Mouse (Mus musculus): Measurements from ENCODE around the gene Siglece. TPM values are rescaled to one million over a fixed set of nuclear protein-coding genes. Genes with fewer than 3 reads are reported as not detected.

Siglece gene
- 8.8 and 9.1 TPM in 2 replicates for polyA plus RNA-seq (2012; ENCODE audit: low replicate concordance)

DNA sequence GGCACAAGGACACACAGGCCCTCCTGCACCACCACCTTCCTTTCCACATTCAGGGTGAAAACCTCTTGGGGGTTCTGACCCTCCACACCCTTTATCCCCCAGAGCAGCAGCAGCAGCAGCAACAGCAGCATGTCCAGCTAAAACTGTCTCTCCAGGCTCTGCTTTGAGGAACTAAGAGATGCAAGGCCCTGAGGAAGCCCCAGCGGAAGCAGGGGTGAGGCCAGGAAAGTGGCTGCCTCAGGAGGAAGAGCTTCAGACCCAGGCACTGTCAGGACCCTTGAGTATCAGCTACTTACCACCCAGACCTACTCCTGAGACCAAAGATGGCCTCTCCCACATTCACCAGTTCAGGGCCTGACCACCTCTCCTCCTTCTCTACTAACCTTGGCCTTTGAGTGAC lies at the start of gene Siglece:
Gene Siglece, minus strand, starts transcription at position 160 of the 400 bp plus-strand sequence.

DNA sequence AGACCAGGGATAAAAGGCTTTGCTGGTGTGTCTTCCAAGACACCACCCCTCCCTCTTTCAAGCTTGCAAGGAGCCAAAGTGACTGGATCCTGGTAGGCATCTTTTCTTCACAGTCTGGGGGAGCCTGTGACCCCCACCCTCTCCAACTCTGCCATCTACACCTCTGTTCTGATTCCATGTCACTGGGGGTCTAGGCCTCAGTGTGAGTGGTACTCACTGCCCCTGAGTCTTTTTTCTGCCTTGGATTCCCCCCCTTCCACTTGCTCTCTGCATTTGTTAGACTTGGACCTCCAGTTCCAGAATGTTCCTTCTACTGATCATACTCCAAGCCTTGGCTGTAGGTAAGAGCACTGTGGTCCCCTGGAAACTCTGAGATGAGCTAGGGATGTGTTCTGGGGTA lies 30.2 kb upstream of the Siglece start, which contains the start of gene Klk14:
Gene Klk14, plus strand, starts transcription at position 301 of the 400 bp plus-strand sequence.

DNA sequence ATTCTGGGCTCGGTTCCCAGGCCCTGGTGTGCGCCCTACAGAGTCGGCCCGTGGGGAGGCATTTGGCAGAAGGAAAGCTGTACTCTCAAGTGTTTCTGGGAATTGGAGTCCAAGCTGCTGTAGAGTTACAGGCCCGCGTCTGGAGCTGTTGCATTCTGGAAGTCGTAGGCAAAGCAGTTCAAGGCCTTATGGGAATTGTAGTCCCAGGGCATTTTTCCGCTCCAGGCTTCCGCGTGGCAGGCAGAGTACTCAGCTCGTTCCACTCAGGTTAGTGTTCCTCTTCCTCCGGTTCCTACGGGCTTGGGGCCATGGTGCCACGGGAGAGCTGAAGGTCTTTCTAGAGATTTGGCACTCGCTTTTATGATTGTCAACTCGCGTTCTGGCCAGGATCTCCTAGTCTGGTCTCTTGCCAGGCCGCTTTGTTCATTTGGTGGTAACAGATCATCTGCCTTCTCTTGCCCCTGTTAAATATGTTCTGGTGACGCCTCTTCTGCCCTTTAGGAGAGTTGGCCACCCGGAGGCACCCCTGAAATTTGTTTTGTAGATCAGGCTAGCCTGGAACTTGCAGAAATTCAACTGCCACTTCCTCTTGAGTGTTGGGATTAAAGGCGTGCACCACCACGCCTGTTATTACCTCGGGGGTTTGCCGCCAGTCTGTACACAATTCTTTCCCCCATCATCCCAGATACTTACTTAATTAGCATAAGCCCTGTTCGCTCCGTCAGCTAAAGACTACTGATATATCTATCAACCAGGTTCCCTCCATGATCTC lies 12.0 kb upstream of the Siglece start, which contains the start of gene Ctu1:
Gene Ctu1, plus strand, starts transcription at position 208 of the 772 bp plus-strand sequence.

DNA sequence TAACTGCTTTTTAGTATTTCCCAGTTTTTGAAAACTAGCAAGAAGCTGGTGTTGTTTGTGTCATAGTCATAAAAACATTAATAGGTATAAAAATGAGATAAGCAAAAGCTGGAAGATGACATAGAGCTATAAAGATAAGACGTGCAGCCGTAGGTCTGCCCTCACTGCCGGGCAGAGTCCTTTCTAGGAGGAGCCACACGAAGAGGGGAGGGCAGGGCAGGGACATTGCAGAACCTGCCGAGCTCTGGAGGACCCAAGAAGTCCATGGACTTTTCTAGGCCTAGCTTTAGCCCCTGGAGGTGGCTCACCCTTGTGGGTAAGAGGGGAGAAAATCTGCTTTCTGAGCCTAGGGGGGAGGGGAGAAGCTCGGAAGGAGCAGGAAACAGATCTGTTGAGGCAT lies 25.5 kb downstream of the Siglece start, which contains the start of gene Ceacam18:
Gene Ceacam18, plus strand, starts transcription at position 208 of the 400 bp plus-strand sequence.

DNA sequence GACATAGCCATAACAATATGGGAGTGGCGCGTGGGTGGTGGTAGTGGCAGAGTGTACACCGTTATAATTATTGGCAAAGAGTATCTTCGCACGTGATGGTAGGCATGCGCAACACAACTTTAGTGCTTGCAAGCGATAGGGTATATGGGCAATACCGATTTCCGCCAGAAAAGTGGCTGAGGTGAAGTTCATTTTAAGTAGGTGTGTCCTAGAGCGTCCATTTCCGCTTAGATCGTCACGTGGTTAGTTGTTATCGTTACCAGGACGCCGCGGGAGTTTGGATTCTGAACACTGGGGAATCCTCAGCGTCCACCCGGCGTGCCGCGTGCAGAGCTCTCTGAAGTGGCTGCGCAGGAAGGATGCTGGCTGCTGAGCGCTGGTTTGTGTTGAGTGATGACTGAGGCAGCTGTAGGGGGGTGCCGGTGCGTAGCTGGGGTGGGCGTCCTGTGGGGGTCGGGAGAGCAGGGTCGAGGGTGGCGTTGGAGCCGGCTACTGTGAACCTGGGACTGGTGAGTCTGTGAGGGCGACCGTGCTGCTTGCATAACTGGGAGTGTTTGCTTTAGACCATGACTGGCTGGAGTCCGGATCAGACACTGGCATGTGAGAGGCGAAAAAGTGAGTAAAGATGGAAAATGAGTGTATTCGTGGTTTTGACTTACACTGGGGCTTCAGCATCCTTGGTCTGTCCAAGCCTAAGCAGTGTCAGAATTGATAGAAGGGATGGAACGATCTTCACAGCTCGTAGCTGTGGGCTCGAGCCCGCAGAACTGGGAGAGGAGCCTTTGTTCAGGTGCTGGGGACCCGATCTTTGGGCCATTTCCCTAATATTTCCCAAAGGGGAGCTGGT lies 52.8 kb downstream of the Siglece start, which contains the start of gene Zfp819:
Gene Zfp819, plus strand, starts transcription at position 274 of the 847 bp plus-strand sequence.

Other genes with a start within 250 kb of the Siglece start
- gene Lim2, start 232.5 kb downstream of the Siglece start, polyA plus RNA-seq (2012; ENCODE audit: low replicate concordance) = 0.07 and 0.27 TPM in 2 replicates
- 14.5 and 30.8 TPM in 2 replicates for gene Nkg7, start 223.1 kb downstream of the Siglece start, polyA plus RNA-seq (2012; ENCODE audit: low replicate concordance)
- 0.22 and 0.27 TPM in 2 replicates for gene Cldnd2, start 219.4 kb downstream of the Siglece start, polyA plus RNA-seq (2012; ENCODE audit: low replicate concordance)
- 49.3 and 54.9 TPM in 2 replicates for gene Etfb, start 216.1 kb downstream of the Siglece start, polyA plus RNA-seq (2012; ENCODE audit: low replicate concordance)
- not detected in 2 replicates for gene Gm45233, start 216.0 kb downstream of the Siglece start, polyA plus RNA-seq (2012; ENCODE audit: low replicate concordance)
- gene Vsig10l, start 197.0 kb downstream of the Siglece start, polyA plus RNA-seq (2012; ENCODE audit: low replicate concordance) = 14.9 and 39.1 TPM in 2 replicates
- 0.04 and 0.28 TPM in 2 replicates for gene Iglon5, start 170.1 kb downstream of the Siglece start, polyA plus RNA-seq (2012; ENCODE audit: low replicate concordance)
- 0.07 TPM in 1 of 2 replicates, not detected in the other for gene 4931406B18Rik, start 154.2 kb downstream of the Siglece start, polyA plus RNA-seq (2012; ENCODE audit: low replicate concordance)
- gene Cd33, start 115.7 kb downstream of the Siglece start, polyA plus RNA-seq (2012; ENCODE audit: low replicate concordance) = 11.3 and 17.5 TPM in 2 replicates
- gene Zfp658, start 97.9 kb downstream of the Siglece start, polyA plus RNA-seq (2012; ENCODE audit: low replicate concordance) = 1.1 and 1.3 TPM in 2 replicates
- gene Zfp719, start 80.6 kb downstream of the Siglece start, polyA plus RNA-seq (2012; ENCODE audit: low replicate concordance) = 0.33 and 0.56 TPM in 2 replicates
- not detected in 2 replicates for gene Zfp819, start 53.0 kb downstream of the Siglece start, polyA plus RNA-seq (2012; ENCODE audit: low replicate concordance)
- not detected in 2 replicates for gene Ceacam18, start 25.5 kb downstream of the Siglece start, polyA plus RNA-seq (2012; ENCODE audit: low replicate concordance)
- gene Ctu1, start 11.9 kb upstream of the Siglece start, polyA plus RNA-seq (2012; ENCODE audit: low replicate concordance) = 10.6 and 22.0 TPM in 2 replicates
- gene Klk14, start 30.3 kb upstream of the Siglece start, polyA plus RNA-seq (2012; ENCODE audit: low replicate concordance) = 0.09 TPM in 1 of 2 replicates, not detected in the other
- gene Klk13, start 52.4 kb upstream of the Siglece start, polyA plus RNA-seq (2012; ENCODE audit: low replicate concordance) = not detected in 2 replicates
- gene Klk12, start 108.7 kb upstream of the Siglece start, polyA plus RNA-seq (2012; ENCODE audit: low replicate concordance) = not detected in 2 replicates
- not detected in 2 replicates for gene Klk11, start 114.4 kb upstream of the Siglece start, polyA plus RNA-seq (2012; ENCODE audit: low replicate concordance)
- not detected in 2 replicates for gene Klk10, start 120.9 kb upstream of the Siglece start, polyA plus RNA-seq (2012; ENCODE audit: low replicate concordance)
- gene Klk9, start 131.7 kb upstream of the Siglece start, polyA plus RNA-seq (2012; ENCODE audit: low replicate concordance) = not detected in 2 replicates
- gene Klk8, start 137.4 kb upstream of the Siglece start, polyA plus RNA-seq (2012; ENCODE audit: low replicate concordance) = 37.9 and 39.2 TPM in 2 replicates
- gene Klk7, start 151.1 kb upstream of the Siglece start, polyA plus RNA-seq (2012; ENCODE audit: low replicate concordance) = 0.08 TPM in 1 of 2 replicates, not detected in the other
- not detected in 2 replicates for gene Klk6, start 164.3 kb upstream of the Siglece start, polyA plus RNA-seq (2012; ENCODE audit: low replicate concordance)
- gene Klk5, start 181.8 kb upstream of the Siglece start, polyA plus RNA-seq (2012; ENCODE audit: low replicate concordance) = not detected in 2 replicates
- gene Klk4, start 221.0 kb upstream of the Siglece start, polyA plus RNA-seq (2012; ENCODE audit: low replicate concordance) = 0.47 and 0.77 TPM in 2 replicates

All from hematopoietic multipotent progenitor cell, adult 10-12 weeks (in vitro differentiated cells).